Mouse (Mus musculus) small intestine, adult 2 months (tissue): ENCODE results near the gene Wdtc1. TPM values are rescaled to one million over a fixed set of nuclear protein-coding genes. Genes with fewer than 3 reads are reported as not detected.
A peak's percentile ranks its signal among the peaks of the same experiment; 100 is the strongest.

ENCODE experiments used
- H3K27ac ChIP-seq: fragments of 200-500 bp; 2 replicates; pipeline ENCODE4 v1.5.1; 2012; ENCODE audit warnings: low read depth, low read length, control low read depth, inconsistent platforms; ENCODE audit not compliant: insufficient read depth
- H3K27me3 ChIP-seq: fragments of 200-500 bp; 2 replicates; pipeline ENCODE4 v1.6.1; 2012; ENCODE audit warnings: mild to moderate bottlenecking, moderate library complexity, low read length, inconsistent platforms; ENCODE audit not compliant: control insufficient read depth, insufficient read depth
- H3K36me3 ChIP-seq: fragments of 200-500 bp; 2 replicates; pipeline ENCODE4 v1.6.1; 2012; ENCODE audit warnings: mild to moderate bottlenecking, low read length, control low read depth, inconsistent platforms; ENCODE audit not compliant: control insufficient read depth, insufficient read depth
- H3K4me1 ChIP-seq: fragments of 200-500 bp; 2 replicates; pipeline ENCODE4 v1.6.1; 2012; ENCODE audit warnings: low read length, inconsistent platforms, mixed read lengths; ENCODE audit not compliant: control insufficient read depth, insufficient read depth, insufficient read length
- H3K4me3 ChIP-seq: fragments of 200-500 bp; 2 replicates; pipeline ENCODE4 v1.5.1; 2012; ENCODE audit warnings: low read depth, mild to moderate bottlenecking, control low read depth, inconsistent platforms, low read length, moderate library complexity
- CTCF ChIP-seq: fragments of 200-500 bp; IDR thresholded peaks from 2 replicates; pipeline ENCODE4 v1.5.1; 2012; ENCODE audit warnings: low read depth, mild to moderate bottlenecking, control low read depth, inconsistent platforms, low read length, moderate library complexity, mixed read lengths; ENCODE audit not compliant: insufficient replicate concordance, insufficient read length; ENCODE audit errors: extremely low read depth
- POLR2A ChIP-seq: fragments of 200-500 bp; IDR thresholded peaks from 2 replicates; pipeline ENCODE4 v1.6.1; 2012; ENCODE audit warnings: low read depth, mild to moderate bottlenecking, control low read depth, inconsistent platforms, low read length, moderate library complexity
- WGBS: fragments of 180-500 bp; shearing (Covaris S2); methylation state at CpG from one replicate; pipeline ENCODE4 v1.1.7; 2018; 5-methylcytosine and 5-hydroxymethylcytosine counted together
- polyA plus RNA-seq: library from polyadenylated mRNA; depleted of rRNA; stranded (reverse); fragments of >200 nt; gene quantifications from 2 replicates; pipeline ENCODE4 v1.2.3, GENCODE M21; 2012; rRNA removed

The Wdtc1 gene
- polyA plus RNA-seq = 49.3 and 90.5 TPM in 2 replicates

DNA sequence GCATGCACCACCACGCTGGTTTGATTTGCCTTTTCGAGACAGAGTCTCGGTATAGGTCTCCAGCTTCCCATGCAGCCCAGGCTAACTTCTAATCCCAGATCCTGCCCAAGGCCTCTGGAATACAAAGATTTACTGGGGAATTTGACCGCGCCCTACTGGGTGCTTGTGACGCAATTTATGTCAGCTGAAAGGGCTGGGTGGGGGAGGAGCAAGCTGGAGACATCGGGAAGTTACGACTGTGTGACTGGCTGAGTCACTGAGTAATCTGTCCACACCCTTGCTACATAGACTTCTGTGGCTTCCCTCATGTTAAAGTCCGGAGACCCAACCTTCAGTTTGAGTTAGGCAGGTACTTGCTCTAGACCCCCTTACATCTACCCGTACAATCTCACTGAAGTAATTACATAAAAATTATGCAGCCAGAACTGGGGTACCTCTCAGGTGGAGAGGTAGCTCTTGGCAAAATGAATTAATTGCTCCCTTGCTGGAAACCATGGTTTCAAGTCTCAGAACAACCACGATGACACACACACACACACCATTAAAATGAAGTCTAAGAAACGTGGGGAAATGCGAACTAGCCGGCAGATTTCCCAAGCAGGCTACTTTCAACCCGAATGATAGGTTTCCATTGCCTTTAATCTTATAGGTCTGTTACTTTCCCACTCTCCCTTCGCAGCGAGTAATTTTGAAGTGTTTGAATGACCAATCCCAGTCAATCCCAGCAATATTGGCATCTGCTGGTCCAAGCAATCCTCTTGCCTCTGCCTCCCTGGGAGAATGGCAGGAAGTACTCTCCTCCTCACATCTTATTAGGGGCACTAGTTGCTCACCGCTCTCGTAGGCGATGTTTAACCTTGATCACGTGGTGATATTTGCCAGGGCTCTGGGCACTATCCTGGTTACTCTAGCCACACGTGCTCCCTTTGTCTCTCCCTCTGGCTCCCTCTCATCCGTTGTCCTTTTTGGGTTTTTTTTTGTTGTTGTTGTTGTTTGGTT, at the start of gene Wdtc1:
Gene Wdtc1 (minus strand): TSS at position 115 of the 999 bp plus-strand sequence.
- WGBS = 54% methylated on average over 23 of the region's 23 CpGs
- peak within 1 kb of the TSS; percentile 56 for H3K27ac ChIP-seq

DNA sequence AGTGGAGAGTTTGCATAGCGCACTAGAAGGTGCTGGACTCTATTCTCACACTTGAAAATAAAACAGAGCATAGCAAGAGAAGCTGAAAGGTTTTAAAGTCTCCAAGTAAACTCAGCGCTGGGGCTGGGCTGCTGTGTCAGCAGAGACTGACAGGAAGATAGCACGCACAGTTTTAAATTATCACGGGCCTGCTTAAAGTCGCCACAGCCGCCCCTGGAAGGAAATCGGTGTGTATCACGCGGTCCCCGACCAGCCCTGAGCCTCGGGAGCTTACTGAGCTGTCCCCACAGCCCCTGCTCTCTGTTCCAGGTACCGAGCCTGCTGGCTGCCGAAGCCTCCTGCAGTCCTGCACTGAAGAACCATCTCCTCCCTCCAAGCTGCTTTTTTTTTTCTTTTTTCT, 48.7 kb upstream of the Wdtc1 start:
- H3K4me1 ChIP-seq = peaks cover 4% of the 10 kb centered on the region; the same call in 1 of the 2 replicates
- H3K36me3 ChIP-seq = peaks cover 6% of the 10 kb centered on the region; the same call in 1 of the 2 replicates
- 64% methylated on average over 13 of the region's 13 CpGs for WGBS
- H3K27ac ChIP-seq = no peak overlapping the region
- no peak overlapping the region for H3K4me3 ChIP-seq
- TF ChIP-seq CTCF (no peak), POLR2A (no peak)
- H3K27me3 ChIP-seq = no peaks in the 10 kb centered on the region

More for the DNA sequence above, at the start of gene Wdtc1:
- H3K4me3 ChIP-seq = no peak within 1 kb of the TSS
- H3K36me3 ChIP-seq = no peaks in the 10 kb centered on the region
- TF ChIP-seq CTCF = no peak
- TF ChIP-seq POLR2A = no peak
- no peaks in the 10 kb centered on the region for H3K27me3 ChIP-seq
- peaks cover 6% of the 10 kb centered on the region; the same call in 1 of the 2 replicates for H3K4me1 ChIP-seq

DNA sequence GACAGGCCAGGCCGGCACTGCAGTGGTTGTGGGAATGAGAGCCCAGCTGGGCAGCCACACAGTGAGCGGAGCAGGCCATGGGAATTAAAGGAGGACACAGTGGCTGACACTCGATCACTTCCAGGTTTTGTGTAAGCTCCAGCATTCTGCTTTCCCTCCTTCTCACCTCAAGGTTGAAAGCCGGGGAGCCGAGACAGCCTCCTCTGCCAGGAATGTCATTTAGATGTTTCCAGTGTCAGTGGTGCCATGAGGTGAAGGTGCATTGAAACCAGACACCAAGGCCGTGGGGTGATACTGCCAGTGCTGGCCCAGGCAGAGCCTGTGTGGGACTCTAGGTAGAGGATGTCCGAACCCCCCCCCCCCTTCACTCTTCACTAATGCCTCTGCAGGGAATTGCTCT, 46.8 kb upstream of the Wdtc1 start:
- peaks cover 11% of the 10 kb centered on the region; the same call in 1 of the 2 replicates for H3K4me1 ChIP-seq
- no peak for TF ChIP-seq CTCF
- TF ChIP-seq POLR2A = no peak
- peaks cover 6% of the 10 kb centered on the region; the same call in 1 of the 2 replicates for H3K36me3 ChIP-seq
- no peak overlapping the region for H3K27ac ChIP-seq
- no peaks in the 10 kb centered on the region for H3K27me3 ChIP-seq
- H3K4me3 ChIP-seq = no peak overlapping the region
- WGBS = 87% methylated on average over 7 of the region's 7 CpGs

DNA sequence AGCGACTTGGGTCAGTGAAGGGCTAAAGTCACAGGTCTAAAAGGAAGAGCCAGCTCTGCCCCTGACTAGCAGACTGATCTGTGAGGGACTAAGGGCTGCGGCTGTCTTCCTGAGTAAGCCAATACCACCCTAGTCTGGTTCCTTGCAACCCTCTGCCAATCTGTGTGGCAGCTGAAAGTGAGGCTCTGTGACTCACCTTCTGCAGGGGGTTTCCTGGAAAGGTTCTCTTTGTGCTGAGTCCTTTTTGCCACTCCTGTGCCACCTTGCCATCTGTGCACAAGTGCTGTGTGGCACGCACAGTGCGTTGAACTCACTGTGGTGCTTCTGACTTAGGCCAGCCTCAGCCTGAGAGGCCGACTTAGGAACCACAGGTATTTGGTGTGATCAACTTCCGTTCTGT, 46.2 kb upstream of the Wdtc1 start:
- Histone ChIP-seq H3K27me3 (no peaks in the 10 kb centered on the region), H3K4me1 (peaks cover 16% of the 10 kb centered on the region; the same call in 1 of the 2 replicates), H3K4me3 (no peak overlapping the region), H3K27ac (no peak overlapping the region), H3K36me3 (peaks cover 5% of the 10 kb centered on the region; the same call in 1 of the 2 replicates)
- TF ChIP-seq POLR2A (no peak), CTCF (no peak)
- 92% methylated on average over 6 of the region's 6 CpGs for WGBS

DNA sequence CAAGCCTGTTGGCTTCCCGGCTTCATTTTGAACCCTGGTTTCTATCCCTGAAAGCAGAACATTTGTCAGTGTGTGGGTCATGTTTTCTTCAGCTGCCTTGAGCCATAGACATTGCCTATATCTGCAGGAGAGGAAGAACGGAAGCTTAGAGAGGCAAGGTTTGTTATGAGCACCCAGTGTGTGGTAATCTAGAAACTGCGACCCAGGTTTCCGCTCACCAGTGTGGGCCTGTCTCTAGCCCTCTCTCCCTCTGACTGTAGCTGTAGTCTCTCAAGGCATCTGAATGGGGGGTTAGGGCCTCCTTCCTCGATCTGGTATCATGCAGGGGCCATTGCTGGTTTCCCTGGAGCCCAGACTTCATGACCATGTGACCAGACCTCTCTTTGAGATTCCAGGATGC, 45.3 kb upstream of the Wdtc1 start:
- Histone ChIP-seq H3K4me3 (no peak overlapping the region), H3K27me3 (no peaks in the 10 kb centered on the region), H3K27ac (no peak overlapping the region), H3K36me3 (peaks cover 4% of the 10 kb centered on the region; the same call in 1 of the 2 replicates), H3K4me1 (peaks cover 19% of the 10 kb centered on the region; the same call in 1 of the 2 replicates)
- TF ChIP-seq POLR2A (no peak), CTCF (no peak)
- 79% methylated on average over 5 of the region's 5 CpGs for WGBS

DNA sequence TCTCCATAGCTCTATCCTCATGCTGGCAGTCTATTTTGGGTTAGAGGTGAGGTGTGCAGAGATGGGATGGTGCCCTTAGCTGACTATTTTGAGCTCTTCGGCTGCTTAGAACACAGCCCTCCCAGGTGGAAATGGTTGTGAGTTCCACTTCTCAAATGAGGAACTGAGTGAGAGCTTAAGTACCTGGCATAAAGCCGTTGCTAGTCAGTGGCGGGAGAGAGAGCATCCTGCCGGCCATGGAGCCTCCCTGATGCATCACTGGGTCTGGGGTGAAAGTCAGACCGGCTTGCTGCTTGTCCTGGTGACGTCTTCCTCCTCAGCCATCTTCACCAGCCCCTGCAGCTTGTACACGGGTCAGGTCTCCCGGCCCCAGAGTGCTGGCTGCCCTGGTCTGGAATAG, 44.7 kb upstream of the Wdtc1 start:
- Histone ChIP-seq H3K4me3 (no peak overlapping the region), H3K27ac (no peak overlapping the region), H3K27me3 (no peaks in the 10 kb centered on the region), H3K4me1 (peaks cover 19% of the 10 kb centered on the region; the same call in 1 of the 2 replicates), H3K36me3 (no peaks in the 10 kb centered on the region)
- TF ChIP-seq POLR2A = no peak
- TF ChIP-seq CTCF = no peak
- 78% methylated on average over 8 of the region's 8 CpGs for WGBS

DNA sequence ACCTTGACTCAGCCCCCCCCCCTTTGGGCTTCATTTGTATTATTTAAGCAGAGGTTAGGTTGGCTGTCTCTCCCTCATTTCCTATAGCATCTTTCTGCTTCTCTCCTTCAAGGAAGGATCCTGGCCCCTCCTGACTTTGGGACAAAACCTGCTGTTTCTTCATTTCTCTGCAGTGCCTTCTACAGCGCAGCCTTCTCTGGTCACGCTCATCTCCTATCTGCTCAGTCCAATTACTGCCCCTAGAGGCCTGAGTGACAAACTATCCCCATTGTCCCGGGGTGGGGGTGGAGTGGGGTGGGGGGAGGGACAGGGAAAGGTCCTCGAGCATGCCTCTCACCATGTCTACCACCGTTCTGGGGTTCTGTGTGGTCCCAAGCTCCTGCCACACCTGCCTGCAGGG, 44.0 kb upstream of the Wdtc1 start:
- Histone ChIP-seq H3K36me3 (no peaks in the 10 kb centered on the region), H3K27ac (no peak overlapping the region), H3K27me3 (no peaks in the 10 kb centered on the region), H3K4me3 (no peak overlapping the region), H3K4me1 (peaks cover 19% of the 10 kb centered on the region; the same call in 1 of the 2 replicates)
- WGBS = 75% methylated on average over 5 of the region's 5 CpGs
- TF ChIP-seq CTCF (no peak), POLR2A (no peak)
